Mouse (Mus musculus) cerebellum, adult 2 months (tissue): ENCODE data around the gene Gm16181.

Experiments used
- CTCF ChIP-seq: fragments of 200-500 bp; IDR thresholded peaks from 2 replicates; pipeline ENCODE4 v1.5.1; 2011; ENCODE audit warnings: low read depth, mild to moderate bottlenecking, control low read depth, low read length, moderate library complexity, borderline replicate concordance; ENCODE audit not compliant: insufficient read depth
- POLR2A ChIP-seq: fragments of 200-500 bp; IDR thresholded peaks from 2 replicates; pipeline ENCODE4 v1.6.1; 2011; ENCODE audit warnings: low read length, control low read depth, borderline replicate concordance; ENCODE audit not compliant: insufficient read depth

- no peak for TF ChIP-seq CTCF
- no peak for TF ChIP-seq POLR2A
These were observed 45.3 kb upstream of the Gm16181 start for GRCm38 (mm10) chr17:35175382-35175781.
